Comparison of ENCODE assay signal across 11 mouse cellular contexts in the genomic region with DNA sequence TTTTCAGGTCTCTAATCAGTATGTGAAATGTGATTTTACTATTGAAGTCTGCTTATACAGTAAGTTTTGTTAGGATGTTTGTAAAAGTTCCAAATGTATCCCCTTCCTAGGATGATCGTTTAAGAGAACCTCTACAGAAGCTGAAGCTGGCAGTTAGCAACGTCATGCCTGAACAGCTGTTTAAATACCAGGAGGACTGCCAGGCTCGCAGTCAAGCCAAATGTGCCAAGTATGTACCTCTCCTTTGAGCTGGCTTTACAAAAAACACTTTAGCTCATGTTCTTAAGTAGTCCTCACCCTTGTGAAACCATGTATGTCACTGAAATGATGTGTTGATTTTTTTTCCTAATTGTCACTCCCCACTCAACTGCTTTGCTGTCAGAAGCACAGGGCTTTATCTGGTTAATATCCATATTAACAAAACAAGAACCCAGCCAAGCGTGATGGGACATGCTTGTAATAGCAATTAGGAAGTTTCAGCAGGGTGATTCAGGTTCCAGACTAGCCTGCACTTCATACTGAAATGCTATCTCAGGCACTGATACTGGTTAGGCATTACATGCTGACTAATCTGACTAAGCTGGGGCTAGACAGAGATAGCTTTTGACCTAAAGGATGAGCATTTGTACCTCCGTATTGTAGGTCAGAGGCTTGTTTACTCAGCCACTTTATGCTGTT. TPM values are rescaled to one million over a fixed set of nuclear protein-coding genes. Genes with fewer than 3 reads are reported as not detected.
DNase-seq lines count a peak whose midpoint lies in the region; ATAC-seq lines count a peak whose summit lies in the region.
"Had no signal": no experiment of that assay in that cellular context is flagged by ENCODE, and none has a peak within 500 bp of the region (broad histone marks: within the 10 kb centered on the region; RNA-seq: fewer than 3 reads in every experiment).

No protein-coding gene starts in this region.

- ATAC-seq in heart, embryonic 12.5 days (ENCODE audit: insufficient number of reproducible peaks, low FRiP score): no peak
- ATAC-seq: CD4-positive, CD25-positive, alpha-beta regulatory T cell, adult 4 months had no signal

- H3K9me3 ChIP-seq in heart, embryonic 12.5 days (replicated peaks): no peaks in the 10 kb centered on the region
- H3K9me3 ChIP-seq: limb, embryonic 15.5 days; midbrain, embryonic 12.5 days had no signal

- no peak overlapping the region for H3K9ac ChIP-seq in heart, embryonic 12.5 days
- H3K9ac ChIP-seq: limb, embryonic 15.5 days; midbrain, embryonic 12.5 days had no signal

- H3K27me3 ChIP-seq in heart, embryonic 12.5 days (replicated peaks): no peaks in the 10 kb centered on the region
- H3K27me3 ChIP-seq: limb, embryonic 15.5 days; midbrain, embryonic 12.5 days had no signal

- WGBS in heart, embryonic 12.5 days: 71% methylated on average over 5 of the region's 5 CpGs

- H3K4me1 ChIP-seq in heart, embryonic 12.5 days (replicated peaks): no peaks in the 10 kb centered on the region
- H3K4me1 ChIP-seq: limb, embryonic 15.5 days had no signal

- peak; percentile 15 to 34 for DNase-seq in heart, adult 18-20 months
- peak; percentile 11 for DNase-seq in urinary bladder, postnatal 14 days (ENCODE audit: low spot score)
- no peak for DNase-seq in urinary bladder, postnatal 25 days (ENCODE audit: low spot score)
- DNase-seq in lung, adult 18-20 months: peak; percentile 66 to 67
- no peak for DNase-seq in ovary, postnatal 14 days (ENCODE audit: low spot score)
- no peak for DNase-seq in adrenal gland, postnatal 25 days
- DNase-seq in spleen, postnatal 14 days (ENCODE audit: low spot score in 2 of 2): no peak

- H3K27ac ChIP-seq in heart, embryonic 12.5 days (ENCODE audit: poor library complexity, severe bottlenecking): no peak overlapping the region
- H3K27ac ChIP-seq: limb, embryonic 15.5 days; midbrain, embryonic 12.5 days had no signal

- H3K36me3 ChIP-seq in heart, embryonic 12.5 days: peaks cover 55% of the 10 kb centered on the region

- no peak overlapping the region for H3K4me3 ChIP-seq in heart, embryonic 12.5 days
- H3K4me3 ChIP-seq: limb, embryonic 15.5 days; midbrain, embryonic 12.5 days had no signal

- no peak overlapping the region for H3K4me2 ChIP-seq in heart, embryonic 12.5 days
- H3K4me2 ChIP-seq: limb, embryonic 15.5 days; midbrain, embryonic 12.5 days had no signal

RNA-seq across cellular contexts. Expression of a gene that starts 48.1 kb away (rescaled TPM):
- total RNA-seq in heart, adult 18-20 months (2021): 10 to 100 TPM; 16.9 to 21.3 TPM
- 11.7 and 14.7 TPM in 2 replicates for polyA plus RNA-seq in heart, embryonic 12.5 days (2016; fragmentation: Nextera tagmentation; extraction: Ambion mirVana)
- total RNA-seq in adrenal gland, postnatal 25 days (2021): 34.2 and 39.3 TPM in 2 replicates

RNA-seq across cellular contexts. Expression of a gene that starts 51.5 kb away (rescaled TPM):
- 100 to 1,000 TPM; 237 to 257 TPM for total RNA-seq in heart, adult 18-20 months (2021)
- polyA plus RNA-seq in heart, embryonic 12.5 days (2016; fragmentation: Nextera tagmentation; extraction: Ambion mirVana): 202 and 217 TPM in 2 replicates
- total RNA-seq in adrenal gland, postnatal 25 days (2021): 102 and 114 TPM in 2 replicates

Comparison
In these comparisons a context has a peak if more than half of its experiments do, and no peak if none do; other contexts are left out.
1. DNase-seq: peak in heart, adult 18-20 months (2 of 2), urinary bladder, postnatal 14 days (single experiment) and lung, adult 18-20 months (2 of 2); none in urinary bladder, postnatal 25 days (single experiment), ovary, postnatal 14 days (single experiment), adrenal gland, postnatal 25 days (single experiment) and spleen, postnatal 14 days (0 of 2).